Mouse (Mus musculus) E14TG2a.4 (cell line): ENCODE measurements around the gene Mkln1.

Experiments
- CTCF ChIP-seq: conservative IDR thresholded peaks from 2 replicates; pipeline ENCODE4 v1.5.1; 2014; ENCODE audit warnings: low read length
- NANOG ChIP-seq: IDR thresholded peaks from 2 replicates; pipeline ENCODE4 v1.6.1; 2014; ENCODE audit warnings: borderline replicate concordance, low read length, mixed read lengths
- POU5F1 ChIP-seq: IDR thresholded peaks from 2 replicates; pipeline ENCODE4 v1.6.1; 2014; ENCODE audit warnings: low read length, borderline replicate concordance

DNA sequence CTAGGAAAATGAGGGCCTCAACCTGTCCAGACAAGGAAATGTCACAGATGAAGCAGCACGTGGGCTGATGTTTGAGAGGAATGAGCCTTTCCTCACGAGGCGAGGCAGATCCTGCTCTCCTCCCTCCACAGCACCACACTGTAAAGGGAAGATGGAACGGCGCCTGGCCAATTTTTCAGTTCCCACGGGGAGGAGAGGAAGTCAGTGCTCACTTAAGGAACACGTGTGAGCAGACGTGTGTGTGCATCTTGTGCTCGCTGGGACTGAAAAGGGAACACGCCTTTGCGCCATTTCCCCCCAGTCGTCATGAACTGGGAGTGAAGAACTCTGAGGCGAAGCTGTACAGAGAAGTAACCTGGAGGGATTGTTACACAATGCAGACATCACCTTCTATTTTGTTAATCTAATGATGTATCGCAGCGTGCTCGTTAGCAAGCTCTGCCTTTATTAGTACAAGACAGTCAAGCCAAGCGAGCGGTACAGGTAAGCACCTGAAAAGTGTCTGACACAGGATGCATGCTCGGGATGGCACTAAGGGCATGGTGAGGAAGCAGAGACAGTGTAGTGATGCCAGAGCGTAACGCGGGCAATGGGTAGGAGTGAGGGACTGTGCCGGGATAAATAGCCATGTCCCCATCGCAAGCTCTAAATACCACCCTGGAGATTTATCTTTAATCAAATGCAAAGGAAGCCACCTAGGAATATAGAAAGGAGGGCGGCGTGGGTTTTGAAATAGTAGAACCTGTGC is 41.9 kb upstream of the Mkln1 start:
- no peak for TF ChIP-seq POU5F1
- no peak for TF ChIP-seq CTCF
- TF ChIP-seq NANOG: no peak
